Mouse (Mus musculus) testis, adult 2 months (tissue): ENCODE measurements around the gene Ier2.

Experiments used
- CTCF ChIP-seq: fragments of 200-500 bp; IDR thresholded peaks from 2 replicates; pipeline ENCODE4 v1.5.1; 2012; ENCODE audit warnings: low read depth, mild to moderate bottlenecking, inconsistent platforms, low read length, moderate library complexity; ENCODE audit not compliant: control insufficient read depth, insufficient read depth, insufficient replicate concordance
- POLR2A ChIP-seq: fragments of 200-500 bp; IDR thresholded peaks from 2 replicates; pipeline ENCODE4 v1.6.1; 2012; ENCODE audit warnings: low read depth, mild to moderate bottlenecking, inconsistent platforms, low read length, moderate library complexity; ENCODE audit not compliant: control insufficient read depth

DNA sequence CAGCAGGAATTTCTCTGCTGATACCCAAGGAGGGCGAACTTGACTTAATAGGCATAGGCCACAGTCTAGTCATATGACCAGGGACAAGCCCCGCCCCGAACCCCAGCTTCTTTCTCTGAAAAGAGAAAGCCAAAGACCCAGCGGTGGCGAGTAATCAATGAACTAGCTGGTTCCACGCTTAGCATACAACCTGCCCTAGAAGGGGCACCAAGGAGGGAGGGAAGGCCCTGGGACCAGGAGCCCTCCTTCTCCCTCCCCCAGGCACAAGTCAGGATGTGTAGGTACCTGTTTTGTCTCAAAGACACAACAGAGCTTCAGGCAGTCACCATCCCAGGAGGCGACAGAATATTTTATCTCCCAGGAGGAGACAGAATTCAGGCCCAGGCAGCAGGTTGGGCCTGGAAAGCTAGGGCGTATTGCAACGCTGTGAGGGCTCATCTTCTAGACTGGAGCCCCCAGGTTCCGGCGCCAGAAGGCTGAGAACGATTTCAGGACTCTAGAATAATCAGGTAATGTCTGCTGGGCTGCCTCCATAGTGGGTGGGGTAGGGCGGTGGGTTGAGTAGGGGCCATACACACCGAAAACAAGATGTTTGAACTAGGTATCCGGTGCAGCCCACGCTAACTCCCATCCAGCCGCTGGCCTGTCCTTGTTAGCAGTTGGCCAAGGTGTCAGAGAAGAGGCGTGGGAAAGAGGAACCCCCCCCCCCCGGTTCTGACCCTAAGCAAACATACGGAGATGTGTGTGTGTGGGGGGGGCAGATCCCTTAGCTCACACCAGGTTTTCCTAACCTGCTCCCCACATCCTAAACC, 23.7 kb upstream of the Ier2 start, which contains the start of gene Trmt1:
- TF ChIP-seq POLR2A (no peak), CTCF (no peak)
